Mouse (Mus musculus): ENCODE data around the gene Trim12a.
"Not testable (repeated sequence)": the region's sequence is repeated elsewhere in the genome, so short reads cannot be mapped to it uniquely, and the experiment has no call there.

DNA sequence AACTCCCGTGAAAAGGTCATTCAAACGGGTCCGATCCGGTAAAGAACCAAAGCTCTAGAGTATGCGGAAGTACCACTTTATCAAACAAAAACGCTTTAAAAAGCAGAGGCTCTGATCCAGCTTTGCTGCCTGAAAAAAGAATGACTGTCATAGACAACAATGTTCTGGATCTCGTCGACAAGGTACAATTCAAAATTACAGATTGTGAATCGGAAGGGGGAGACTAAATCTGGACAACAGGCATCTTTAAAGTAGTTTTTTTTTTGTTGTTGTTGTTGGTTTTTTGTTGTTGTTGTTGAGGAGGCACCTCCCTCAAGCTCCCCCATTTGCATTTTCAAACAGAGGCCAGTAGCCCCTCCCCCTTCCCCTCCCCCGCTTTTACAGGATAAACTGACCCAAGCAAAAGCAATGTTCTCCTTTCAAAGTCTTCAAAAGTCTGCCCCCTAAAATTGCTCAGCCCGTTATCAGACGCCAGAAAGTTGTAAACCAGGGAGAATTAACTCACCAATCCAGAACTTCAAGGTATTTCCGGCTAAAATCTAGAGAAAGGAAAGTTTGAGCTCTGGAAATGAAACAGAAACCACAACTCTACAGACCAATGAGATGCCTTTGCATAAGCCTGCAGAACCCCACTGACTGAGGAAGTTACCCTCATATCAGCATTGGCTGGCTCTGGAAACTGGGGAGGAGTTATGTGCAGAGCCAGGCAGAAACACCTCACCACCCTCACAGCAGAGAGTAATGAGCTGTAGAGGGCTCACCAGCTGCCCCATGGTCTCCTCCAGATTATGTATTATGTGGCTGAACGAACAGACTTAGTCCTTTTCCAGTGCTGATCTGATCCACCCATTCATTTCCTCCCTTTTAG is 27.5 kb downstream of the Trim12a start, which contains the start of gene Trim5:
- not testable (repeated sequence) for TF ChIP-seq CTCF (IDR thresholded peaks at IDR 0.05; ENCODE audit: control insufficient read depth, insufficient read depth, insufficient read length); USF1 (IDR thresholded peaks at IDR 0.05; ENCODE audit: low read depth); MYOD1 (IDR thresholded peaks at IDR 0.05; ENCODE audit: control insufficient read depth, insufficient read length, low read depth); MAX (IDR thresholded peaks at IDR 0.05); FOSL1 (IDR thresholded peaks at IDR 0.05; ENCODE audit: insufficient read depth, low read length, poor library complexity, severe bottlenecking); CEBPB (IDR thresholded peaks at IDR 0.05; ENCODE audit: low read depth); MYOG (IDR thresholded peaks at IDR 0.05; ENCODE audit: control insufficient read depth, extremely low read depth, insufficient read length)
